Mouse (Mus musculus): Measurements from ENCODE around the gene Tmem52. TPM values are rescaled to one million over a fixed set of nuclear protein-coding genes. Genes with fewer than 3 reads are reported as not detected.

The Tmem52 gene
- 3.4 and 4.0 TPM in 2 replicates for polyA plus RNA-seq (2012; rRNA removed)

DNA sequence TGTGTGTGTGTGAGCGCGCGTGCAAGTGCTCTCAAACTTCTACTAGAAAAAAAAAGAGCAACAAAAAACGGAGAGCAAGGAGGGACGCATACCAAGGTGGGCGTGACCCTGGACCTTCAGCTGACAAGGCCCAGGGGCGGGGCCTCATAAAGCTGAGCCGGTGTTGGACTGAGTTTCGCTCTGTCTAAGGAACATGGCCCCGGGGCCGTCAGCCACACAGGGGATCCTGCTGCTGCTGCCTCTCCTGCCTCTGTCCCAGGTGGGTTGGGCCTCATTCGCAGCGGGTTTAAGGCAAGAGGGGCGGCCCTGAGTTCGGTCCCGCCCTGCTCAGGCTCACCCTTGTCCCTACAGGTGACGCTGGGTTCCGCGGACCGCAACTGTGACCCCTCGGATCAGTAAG, at the start of gene Tmem52:
Gene Tmem52 (plus strand): TSS at position 163 of the 400 bp plus-strand sequence.

DNA sequence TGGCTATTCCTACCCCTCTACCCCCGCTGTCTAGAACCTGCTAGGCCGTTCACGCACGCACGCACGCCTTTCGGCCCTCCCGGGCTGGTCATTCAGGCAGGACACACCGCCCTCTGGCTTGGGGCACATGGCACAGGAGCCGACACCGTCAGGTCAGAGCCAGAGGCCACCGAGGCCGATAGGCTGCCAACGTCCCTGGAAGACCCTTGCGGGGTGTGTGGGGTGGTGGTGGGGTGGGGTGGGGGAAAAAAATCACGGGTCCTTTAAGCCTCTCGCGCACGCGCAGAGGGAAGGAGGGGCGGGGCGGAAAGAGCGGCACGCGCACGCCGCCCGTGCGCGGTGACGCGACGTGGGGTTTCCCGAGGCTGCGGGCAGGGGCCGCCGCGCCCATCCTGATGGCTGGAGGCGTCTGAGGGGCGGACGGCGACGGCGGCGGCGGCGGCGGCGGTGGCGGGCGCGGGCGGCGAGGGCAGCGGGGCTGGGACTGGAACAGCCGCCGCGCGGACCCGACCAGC, 22.1 kb downstream of the Tmem52 start, which contains the start of gene Gnb1:
Gene Gnb1 (plus strand): TSS at position 372 of the 515 bp plus-strand sequence.

Other genes with a start within 250 kb of the Tmem52 start
- 59.2 and 61.8 TPM in 2 replicates for gene Ski, start 246.5 kb upstream of the Tmem52 start, polyA plus RNA-seq (2012; rRNA removed)
- 43.9 and 61.0 TPM in 2 replicates for gene Faap20, start 219.3 kb upstream of the Tmem52 start, polyA plus RNA-seq (2012; rRNA removed)
- 50.9 and 52.5 TPM in 2 replicates for gene Prkcz, start 107.8 kb upstream of the Tmem52 start, polyA plus RNA-seq (2012; rRNA removed)
- 0.32 and 1.7 TPM in 2 replicates for gene Gabrd, start 71.0 kb upstream of the Tmem52 start, polyA plus RNA-seq (2012; rRNA removed)
- gene Cfap74, start 59.9 kb upstream of the Tmem52 start, polyA plus RNA-seq (2012; rRNA removed): 0.49 and 1.0 TPM in 2 replicates
- 543 and 624 TPM in 2 replicates for gene Gnb1, start 22.2 kb downstream of the Tmem52 start, polyA plus RNA-seq (2012; rRNA removed)
- 145 and 155 TPM in 2 replicates for gene Nadk, start 93.3 kb downstream of the Tmem52 start, polyA plus RNA-seq (2012; rRNA removed)
- gene Slc35e2, start 132.3 kb downstream of the Tmem52 start, polyA plus RNA-seq (2012; rRNA removed): 4.9 and 7.6 TPM in 2 replicates
- gene Cdk11b, start 155.7 kb downstream of the Tmem52 start, polyA plus RNA-seq (2012; rRNA removed): 17.2 and 18.7 TPM in 2 replicates
- gene Gm10563, start 176.3 kb downstream of the Tmem52 start, polyA plus RNA-seq (2012; rRNA removed): not detected in 2 replicates
- 43.5 and 50.1 TPM in 2 replicates for gene Mmp23, start 184.3 kb downstream of the Tmem52 start, polyA plus RNA-seq (2012; rRNA removed)
- 76.0 and 94.4 TPM in 2 replicates for gene Mib2, start 200.1 kb downstream of the Tmem52 start, polyA plus RNA-seq (2012; rRNA removed)
- 12.5 and 15.8 TPM in 2 replicates for gene Fndc10, start 225.2 kb downstream of the Tmem52 start, polyA plus RNA-seq (2012; rRNA removed)
- gene Ssu72, start 235.7 kb downstream of the Tmem52 start, polyA plus RNA-seq (2012; rRNA removed): 161 and 190 TPM in 2 replicates